ENCODE assay signal across 8 mouse cellular contexts in genomic region chr13:49653180-49653541, GRCm38 (mm10). TPM values are rescaled to one million over a fixed set of nuclear protein-coding genes. Genes with fewer than 3 reads are reported as not detected.
A peak's percentile ranks its signal among the peaks of the same experiment; 100 is the strongest.
DNase-seq lines count a peak whose midpoint lies in the region; ATAC-seq and TF ChIP-seq lines count a peak whose summit lies in the region.

No protein-coding gene starts in this region.

- no peaks in the 10 kb centered on the region for H3K9me3 ChIP-seq in ES-Bruce4 (replicated peaks; ENCODE audit: control insufficient read depth, insufficient read depth, low read length, poor library complexity, severe bottlenecking)
- H3K9me3 ChIP-seq in embryonic facial prominence, embryonic 10.5 days, result no peaks in the 10 kb centered on the region
- no peaks in the 10 kb centered on the region for H3K9me3 ChIP-seq in hindbrain, postnatal 0 days (ENCODE audit: low read length)
- no peaks in the 10 kb centered on the region for H3K9me3 ChIP-seq in midbrain, embryonic 11.5 days (ENCODE audit: control insufficient read depth, low read length)

- no peaks in the 10 kb centered on the region for H3K4me1 ChIP-seq in kidney, adult 2 months (ENCODE audit: control insufficient read depth, insufficient read depth, low read length)
- H3K4me1 ChIP-seq in ES-Bruce4 (ENCODE audit: control insufficient read depth, insufficient read depth, low read length), result no peaks in the 10 kb centered on the region
- peaks cover 18% of the 10 kb centered on the region for H3K4me1 ChIP-seq in embryonic facial prominence, embryonic 10.5 days
- H3K4me1 ChIP-seq in hindbrain, postnatal 0 days (ENCODE audit: insufficient read depth, low read length), result peaks cover 6% of the 10 kb centered on the region; the same call in 1 of the 2 replicates
- peaks cover 12% of the 10 kb centered on the region; the same call in 1 of the 2 replicates for H3K4me1 ChIP-seq in midbrain, embryonic 11.5 days (ENCODE audit: control insufficient read depth, insufficient read depth, low read length)

- no peaks in the 10 kb centered on the region for H3K27me3 ChIP-seq in kidney, adult 2 months (replicated peaks; ENCODE audit: control insufficient read depth, insufficient read depth, low read length)
- H3K27me3 ChIP-seq in ES-Bruce4 (ENCODE audit: control insufficient read depth, insufficient read depth, low read length, poor library complexity, severe bottlenecking), result no peaks in the 10 kb centered on the region
- no peaks in the 10 kb centered on the region for H3K27me3 ChIP-seq in embryonic facial prominence, embryonic 10.5 days (replicated peaks; ENCODE audit: low read depth, poor library complexity, severe bottlenecking)
- H3K27me3 ChIP-seq in hindbrain, postnatal 0 days (ENCODE audit: insufficient read depth, low read length), result no peaks in the 10 kb centered on the region
- H3K27me3 ChIP-seq in midbrain, embryonic 11.5 days (ENCODE audit: control insufficient read depth, insufficient read depth, low read length), result no peaks in the 10 kb centered on the region

- H3K9ac ChIP-seq in ES-Bruce4 (ENCODE audit: low read depth, poor library complexity, severe bottlenecking), result peak overlapping the region; percentile 65
- H3K9ac ChIP-seq in hindbrain, postnatal 0 days (replicated peaks; ENCODE audit: low read length), result peak overlapping the region; percentile 39
- peak overlapping the region; percentile 74 for H3K9ac ChIP-seq in midbrain, embryonic 11.5 days (ENCODE audit: low read length)

- no peak for DNase-seq in kidney, adult 2 months
- no peak for DNase-seq in kidney, postnatal 14 days
- DNase-seq in embryonic facial prominence, embryonic 10.5 days (ENCODE audit: low spot score), result no peak
- DNase-seq in hindbrain, postnatal 0 days (ENCODE audit: low spot score), result no peak
- no peak for DNase-seq in midbrain, embryonic 11.5 days (ENCODE audit: low spot score, missing footprints)
- DNase-seq in layer of hippocampus, adult 18-20 months (ENCODE audit: low spot score in 2 of 2), result no peak
- DNase-seq in frontal cortex, postnatal 14 days (ENCODE audit: low spot score in 2 of 2), result no peak

- H3K4me3 ChIP-seq in kidney, adult 2 months (ENCODE audit: insufficient read depth, low read depth, low read length), result peak overlapping the region; percentile 58
- peak overlapping the region; percentile 93 for H3K4me3 ChIP-seq in ES-Bruce4 (ENCODE audit: low read depth, low read length)
- H3K4me3 ChIP-seq in embryonic facial prominence, embryonic 10.5 days, result peak overlapping the region; percentile 74
- peak overlapping the region; percentile 82 for H3K4me3 ChIP-seq in hindbrain, postnatal 0 days (ENCODE audit: low read length)
- H3K4me3 ChIP-seq in midbrain, embryonic 11.5 days (ENCODE audit: low read depth, low read length), result peak overlapping the region; percentile 82

- WGBS in kidney, adult 2 months, result under 1% methylated on average over 16 of the region's 16 CpGs
- WGBS in embryonic facial prominence, embryonic 10.5 days, result under 1% methylated on average over 16 of the region's 16 CpGs
- WGBS in hindbrain, postnatal 0 days, result under 1% methylated on average over 16 of the region's 16 CpGs
- WGBS in midbrain, embryonic 11.5 days, result under 1% methylated on average over 16 of the region's 16 CpGs

- peak; percentile 83 for ATAC-seq in hindbrain, postnatal 0 days
- ATAC-seq in midbrain, embryonic 11.5 days (ENCODE audit: low FRiP score), result peak; percentile 78

- TF ChIP-seq CTCF in kidney, adult 2 months (conservative IDR thresholded peaks at IDR 0.05; ENCODE audit: insufficient read depth, insufficient read length, low read depth, low read length), result no peak
- no peak for TF ChIP-seq CTCF in ES-Bruce4 (IDR thresholded peaks at IDR 0.05; ENCODE audit: low read depth, low read length)
- TF ChIP-seq CTCF in hindbrain, postnatal 0 days (IDR thresholded peaks at IDR 0.05; ENCODE audit: low read depth), result no peak

- TF ChIP-seq EP300 in ES-Bruce4 (IDR thresholded peaks at IDR 0.05; ENCODE audit: insufficient read depth, low read depth, low read length), result no peak

- peak overlapping the region; percentile 40; the same call in 1 of the 2 replicates for H3K27ac ChIP-seq in kidney, adult 2 months (ENCODE audit: insufficient read depth, low read depth, low read length)
- peak overlapping the region; percentile 24 for H3K27ac ChIP-seq in ES-Bruce4 (ENCODE audit: insufficient read depth, low read length)
- H3K27ac ChIP-seq in embryonic facial prominence, embryonic 10.5 days (replicated peaks), result peak overlapping the region; percentile 78
- no peak overlapping the region; the same call in 1 of the 2 replicates for H3K27ac ChIP-seq in hindbrain, postnatal 0 days
- no peak overlapping the region; the same call in 1 of the 2 replicates for H3K27ac ChIP-seq in midbrain, embryonic 11.5 days (ENCODE audit: low read depth, low read length)

- H3K36me3 ChIP-seq in kidney, adult 2 months (ENCODE audit: control insufficient read depth, insufficient read depth, low read length), result no peaks in the 10 kb centered on the region
- peaks cover 15% of the 10 kb centered on the region for H3K36me3 ChIP-seq in ES-Bruce4 (ENCODE audit: control insufficient read depth, insufficient read depth, low read length, poor library complexity, severe bottlenecking)
- H3K36me3 ChIP-seq in embryonic facial prominence, embryonic 10.5 days (replicated peaks), result peaks cover 29% of the 10 kb centered on the region
- no peaks in the 10 kb centered on the region for H3K36me3 ChIP-seq in hindbrain, postnatal 0 days (ENCODE audit: insufficient read depth, low read length)
- H3K36me3 ChIP-seq in midbrain, embryonic 11.5 days (ENCODE audit: control insufficient read depth, insufficient read depth, low read length), result no peaks in the 10 kb centered on the region

- TF ChIP-seq POLR2A in kidney, adult 2 months (IDR thresholded peaks at IDR 0.05; ENCODE audit: low read depth, low read length), result no peak
- no peak for TF ChIP-seq POLR2A in ES-Bruce4 (IDR thresholded peaks at IDR 0.05; ENCODE audit: insufficient read depth, low read length)

- H3K4me2 ChIP-seq in hindbrain, postnatal 0 days (ENCODE audit: low read depth, low read length), result peak overlapping the region; percentile 69
- H3K4me2 ChIP-seq in midbrain, embryonic 11.5 days, result peak overlapping the region; percentile 75

RNA-seq across cellular contexts. Expression of gene Nol8, which starts 0.3 kb away (rescaled TPM):
- polyA plus RNA-seq in kidney, adult 2 months (2012; rRNA removed), result 1.3 and 2.3 TPM in 2 replicates
- polyA plus RNA-seq in ES-Bruce4 (2011; ENCODE audit: insufficient read depth, insufficient read length, low read depth, missing spikeins), result 52.0 and 58.4 TPM in 2 replicates
- polyA plus RNA-seq in embryonic facial prominence, embryonic 10.5 days (2016; fragmentation: Nextera tagmentation; extraction: Ambion mirVana), result 21.7 and 24.2 TPM in 2 replicates
- total RNA-seq in hindbrain, postnatal 0 days (2014; rRNA removed), result 5.4 and 5.7 TPM in 2 replicates
- polyA plus RNA-seq in hindbrain, postnatal 0 days (2015; fragmentation: Nextera tagmentation; extraction: Ambion mirVana), result 13.6 and 13.8 TPM in 2 replicates
- polyA plus RNA-seq in midbrain, embryonic 11.5 days (2014; fragmentation: Nextera tagmentation; extraction: Ambion mirVana), result 24.0 and 24.1 TPM in 2 replicates
- 10 to 100 TPM; 24.1 to 28.8 TPM for total RNA-seq in layer of hippocampus, adult 18-20 months (2021)

RNA-seq across cellular contexts. Expression of gene Cenpp, which starts 0.6 kb away (rescaled TPM):
- 0.17 and 0.34 TPM in 2 replicates for polyA plus RNA-seq in kidney, adult 2 months (2012; rRNA removed)
- polyA plus RNA-seq in ES-Bruce4 (2011; ENCODE audit: insufficient read depth, insufficient read length, low read depth, missing spikeins), result 25.6 and 27.2 TPM in 2 replicates
- polyA plus RNA-seq in embryonic facial prominence, embryonic 10.5 days (2016; fragmentation: Nextera tagmentation; extraction: Ambion mirVana), result 34.4 and 35.2 TPM in 2 replicates
- total RNA-seq in hindbrain, postnatal 0 days (2014; rRNA removed), result 2.4 and 5.5 TPM in 2 replicates
- 9.7 and 10.2 TPM in 2 replicates for polyA plus RNA-seq in hindbrain, postnatal 0 days (2015; fragmentation: Nextera tagmentation; extraction: Ambion mirVana)
- polyA plus RNA-seq in midbrain, embryonic 11.5 days (2014; fragmentation: Nextera tagmentation; extraction: Ambion mirVana), result 40.7 and 45.1 TPM in 2 replicates
- 1 to 10 TPM in 1 of 2 experiments, under 1 TPM in 1; 0.52 to 1.3 TPM for total RNA-seq in layer of hippocampus, adult 18-20 months (2021)

RNA-seq across cellular contexts. Expression of gene Iars, which starts 28.7 kb away (rescaled TPM):
- polyA plus RNA-seq in kidney, adult 2 months (2012; rRNA removed), result 16.9 and 19.5 TPM in 2 replicates
- polyA plus RNA-seq in ES-Bruce4 (2011; ENCODE audit: insufficient read depth, insufficient read length, low read depth, missing spikeins), result 263 and 268 TPM in 2 replicates
- polyA plus RNA-seq in embryonic facial prominence, embryonic 10.5 days (2016; fragmentation: Nextera tagmentation; extraction: Ambion mirVana), result 99.9 and 114 TPM in 2 replicates
- total RNA-seq in hindbrain, postnatal 0 days (2014; rRNA removed), result 29.2 and 45.5 TPM in 2 replicates
- 22.5 and 22.8 TPM in 2 replicates for polyA plus RNA-seq in hindbrain, postnatal 0 days (2015; fragmentation: Nextera tagmentation; extraction: Ambion mirVana)
- 109 and 111 TPM in 2 replicates for polyA plus RNA-seq in midbrain, embryonic 11.5 days (2014; fragmentation: Nextera tagmentation; extraction: Ambion mirVana)
- total RNA-seq in layer of hippocampus, adult 18-20 months (2021), result 10 to 100 TPM; 56.8 to 61.2 TPM

RNA-seq across cellular contexts. Expression of gene Ogn, which starts 45.3 kb away (rescaled TPM):
- polyA plus RNA-seq in kidney, adult 2 months (2012; rRNA removed), result 8.8 and 10.9 TPM in 2 replicates
- 0.24 and 0.26 TPM in 2 replicates for polyA plus RNA-seq in ES-Bruce4 (2011; ENCODE audit: insufficient read depth, insufficient read length, low read depth, missing spikeins)
- 2.0 and 3.6 TPM in 2 replicates for polyA plus RNA-seq in embryonic facial prominence, embryonic 10.5 days (2016; fragmentation: Nextera tagmentation; extraction: Ambion mirVana)
- 6.9 and 9.4 TPM in 2 replicates for total RNA-seq in hindbrain, postnatal 0 days (2014; rRNA removed)
- polyA plus RNA-seq in hindbrain, postnatal 0 days (2015; fragmentation: Nextera tagmentation; extraction: Ambion mirVana), result 14.5 and 14.9 TPM in 2 replicates
- polyA plus RNA-seq in midbrain, embryonic 11.5 days (2014; fragmentation: Nextera tagmentation; extraction: Ambion mirVana), result 10.2 and 12.4 TPM in 2 replicates
- total RNA-seq in layer of hippocampus, adult 18-20 months (2021), result 1 to 10 TPM; 5.9 to 6.5 TPM

Comparison
In these comparisons a context has a peak if more than half of its experiments do, and no peak if none do; other contexts are left out.
1. H3K27ac ChIP-seq: peak in kidney, adult 2 months (single experiment), ES-Bruce4 (single experiment) and embryonic facial prominence, embryonic 10.5 days (single experiment); none in hindbrain, postnatal 0 days (single experiment) and midbrain, embryonic 11.5 days (single experiment).
2. Peak in every context shown above with its lines, with median percentiles within 50 percentile points of each other: H3K4me3 ChIP-seq and H3K9ac ChIP-seq.